Mouse (Mus musculus): ENCODE measurements around the gene Spata25.

Spata25 gene

GRCm38 (mm10) chr2:164779481-164780086 is 48.8 kb downstream of the Spata25 start, which contains the start of gene Tnnc2:
Gene Tnnc2 (minus strand): TSS chr2:164779967.
- DNase-seq (ENCODE audit: low spot score): no peak

- DNase-seq (ENCODE audit: low spot score): no peak
These were observed 49.5 kb downstream of the Spata25 start for GRCm38 (mm10) chr2:164778809-164779208.

- no peak for DNase-seq (ENCODE audit: low spot score)
These were observed 50.4 kb downstream of the Spata25 start for GRCm38 (mm10) chr2:164778015-164778287.

DNA sequence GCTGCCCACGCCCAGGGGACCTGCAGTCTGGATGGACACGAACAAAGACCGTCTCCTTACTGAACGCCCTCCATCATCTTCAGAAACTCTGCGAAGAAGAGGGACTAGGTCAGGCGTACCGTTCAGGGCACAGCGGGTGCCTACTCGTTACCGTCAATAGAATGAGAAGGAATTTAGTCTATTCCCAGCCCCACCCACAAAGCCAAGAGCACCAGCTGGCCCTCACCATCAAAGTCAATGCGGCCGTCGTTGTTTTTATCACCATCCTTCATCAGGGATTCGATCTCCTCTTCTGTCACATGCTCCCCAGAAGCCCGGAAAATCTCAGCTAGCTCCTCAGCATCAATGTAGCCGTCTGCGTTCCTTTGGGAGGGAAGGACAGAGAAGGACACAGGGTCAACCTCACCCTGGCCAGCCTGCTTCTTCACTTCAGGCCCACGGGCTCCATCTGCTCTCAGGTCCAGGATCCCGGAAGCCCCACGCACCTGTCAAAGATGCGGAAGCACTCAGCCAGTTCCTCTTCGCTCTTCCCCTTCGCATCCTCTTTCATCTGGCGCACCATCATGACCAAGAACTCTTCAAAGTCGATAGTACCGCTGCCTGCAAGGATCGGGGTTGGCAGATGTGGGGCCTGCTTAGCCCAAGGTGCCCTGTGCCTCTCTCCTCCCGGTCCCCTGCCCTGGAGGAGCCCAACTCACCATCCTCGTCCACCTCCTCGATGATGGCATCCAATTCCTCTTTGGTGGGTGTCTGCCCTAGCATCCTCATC is 50.9 kb downstream of the Spata25 start:
- DNase-seq (ENCODE audit: low spot score): no peak

DNA sequence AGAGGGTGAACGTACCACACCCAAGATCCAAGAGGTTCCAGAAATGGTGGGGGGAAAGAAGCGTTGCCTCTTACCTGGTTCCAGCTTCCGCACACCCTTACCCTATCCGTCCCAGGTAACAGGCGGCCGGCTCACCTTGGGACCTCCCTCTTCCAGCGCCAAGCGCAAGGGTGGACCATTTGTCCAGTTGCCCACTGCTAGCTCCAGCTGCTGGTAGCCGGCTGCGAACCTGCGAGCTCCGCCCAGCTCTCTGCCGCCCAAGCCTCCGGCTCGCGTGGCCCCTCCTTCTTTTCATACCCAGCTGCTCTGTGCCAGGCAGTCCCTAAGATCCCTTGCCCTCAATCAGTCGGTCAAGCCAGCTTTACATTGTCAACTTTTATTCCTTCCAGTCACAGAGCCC is 51.5 kb downstream of the Spata25 start:
- no peak for DNase-seq (ENCODE audit: low spot score)
